Mouse (Mus musculus): ENCODE data around the gene Tspan17. TPM values are rescaled to one million over a fixed set of nuclear protein-coding genes. Genes with fewer than 3 reads are reported as not detected.

The Tspan17 gene
- polyA plus RNA-seq, 1 experiment from 2014 or later: 12.0 TPM

DNA sequence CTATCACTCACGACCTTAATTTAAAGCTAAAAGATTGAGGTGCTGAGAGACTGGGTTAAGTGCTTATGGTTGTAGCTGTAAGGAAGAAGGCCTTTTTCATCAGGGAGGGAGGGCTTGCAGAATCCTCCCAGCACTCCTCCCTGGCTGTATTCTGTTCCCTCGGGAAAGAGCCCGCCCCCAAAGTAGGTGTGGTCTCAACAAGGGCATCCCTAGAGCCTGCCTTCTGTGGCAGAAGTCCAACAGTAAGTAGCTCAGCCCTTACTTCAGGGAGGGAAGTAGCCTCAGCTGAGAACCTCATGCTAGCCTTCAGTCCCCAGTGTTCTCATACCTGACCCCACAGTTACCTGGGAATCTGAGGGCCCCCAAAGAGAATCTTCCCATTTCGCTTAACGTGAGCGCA is 39.3 kb downstream of the Tspan17 start:
- H3K4me3 ChIP-seq (ENCODE audit: low read depth, low read length): no peak overlapping the region
- H3K27ac ChIP-seq (ENCODE audit: low read depth, low read length): no peak overlapping the region
- no peaks in the 10 kb centered on the region for H3K36me3 ChIP-seq (ENCODE audit: control insufficient read depth, insufficient read depth, low read length)
- 56% methylated on average over 6 of the region's 6 CpGs for WGBS
- H3K27me3 ChIP-seq (ENCODE audit: control insufficient read depth, insufficient read depth, low read length): no peaks in the 10 kb centered on the region
- no peak overlapping the region for H3K9ac ChIP-seq (ENCODE audit: low read depth, low read length)
- H3K4me2 ChIP-seq (replicated peaks; ENCODE audit: low read depth, low read length): no peak overlapping the region
- ATAC-seq (ENCODE audit: low FRiP score) (no peak), DNase-seq (ENCODE audit: low spot score) (no peak)
- H3K9me3 ChIP-seq (ENCODE audit: control insufficient read depth, low read length): no peaks in the 10 kb centered on the region
- H3K4me1 ChIP-seq (replicated peaks; ENCODE audit: control insufficient read depth, insufficient read depth, low read length): peaks cover 4% of the 10 kb centered on the region

DNA sequence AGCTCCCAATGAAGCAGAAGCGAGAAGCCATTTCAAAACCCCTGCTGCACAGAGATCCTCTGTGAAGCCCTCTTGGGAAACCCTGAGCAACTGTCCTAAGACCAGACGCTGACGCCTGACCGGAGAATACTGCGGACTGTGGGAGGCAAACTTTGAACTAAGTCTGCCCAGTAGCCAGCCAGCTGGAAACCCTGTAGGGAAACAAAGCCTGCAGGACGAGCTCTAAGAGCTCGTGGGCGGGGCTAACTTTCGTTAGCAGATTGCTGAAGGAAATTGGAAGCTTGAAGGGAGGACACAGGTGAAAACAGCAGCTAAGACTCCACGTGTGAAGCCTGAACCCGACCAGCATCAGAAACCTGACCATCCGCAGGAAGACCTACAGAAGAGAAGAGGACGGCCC is 40.3 kb downstream of the Tspan17 start:
- H3K4me3 ChIP-seq (ENCODE audit: low read depth, low read length): no peak overlapping the region
- peaks cover 4% of the 10 kb centered on the region for H3K4me1 ChIP-seq (replicated peaks; ENCODE audit: control insufficient read depth, insufficient read depth, low read length)
- H3K27me3 ChIP-seq (ENCODE audit: control insufficient read depth, insufficient read depth, low read length): no peaks in the 10 kb centered on the region
- no peak overlapping the region for H3K9ac ChIP-seq (ENCODE audit: low read depth, low read length)
- no peaks in the 10 kb centered on the region for H3K9me3 ChIP-seq (ENCODE audit: control insufficient read depth, low read length)
- H3K4me2 ChIP-seq (replicated peaks; ENCODE audit: low read depth, low read length): peak overlapping the region; percentile 23
- no peak overlapping the region for H3K27ac ChIP-seq (ENCODE audit: low read depth, low read length)
- WGBS: 5% methylated on average over 13 of the region's 13 CpGs
- H3K36me3 ChIP-seq (ENCODE audit: control insufficient read depth, insufficient read depth, low read length): no peaks in the 10 kb centered on the region
- peak; percentile 48 for DNase-seq (ENCODE audit: low spot score)
- no peak for ATAC-seq (ENCODE audit: low FRiP score)

DNA sequence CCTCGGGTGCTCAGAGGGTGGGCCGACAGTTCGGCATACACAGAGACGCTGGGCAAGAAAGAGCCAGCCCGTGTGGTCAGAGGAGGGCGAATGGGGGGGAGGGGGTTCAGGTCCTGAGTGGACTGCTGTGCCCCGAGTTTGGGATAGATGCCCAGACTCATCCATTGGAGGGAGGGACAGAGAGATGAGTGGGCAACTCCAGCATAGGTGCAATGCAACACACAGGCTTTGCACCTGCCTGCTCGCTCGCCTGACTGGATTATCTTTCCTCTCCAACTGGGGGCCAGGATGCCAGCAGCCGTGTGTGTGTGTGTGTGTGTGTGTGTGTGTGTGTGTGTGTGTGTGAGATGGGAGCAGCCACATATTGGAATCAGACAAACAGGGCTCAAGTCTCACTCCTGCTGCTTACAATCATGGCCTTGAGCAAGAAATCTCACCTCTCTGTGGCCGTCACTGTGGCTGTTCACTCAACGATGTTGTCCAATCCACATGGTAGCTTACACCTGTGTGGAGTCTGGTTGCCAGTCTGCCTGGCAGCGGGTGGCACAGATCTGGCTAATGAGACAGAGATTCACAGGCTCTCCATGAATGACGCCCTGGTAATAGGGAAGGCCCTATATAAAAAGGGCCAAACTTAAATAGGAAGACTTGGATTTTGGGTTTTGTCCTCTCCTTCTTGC is 47.3 kb downstream of the Tspan17 start:
- no peaks in the 10 kb centered on the region for H3K9me3 ChIP-seq (ENCODE audit: control insufficient read depth, low read length)
- H3K27me3 ChIP-seq (ENCODE audit: control insufficient read depth, insufficient read depth, low read length): no peaks in the 10 kb centered on the region
- no peak overlapping the region for H3K27ac ChIP-seq (ENCODE audit: low read depth, low read length)
- no peaks in the 10 kb centered on the region for H3K36me3 ChIP-seq (ENCODE audit: control insufficient read depth, insufficient read depth, low read length)
- H3K4me2 ChIP-seq (replicated peaks; ENCODE audit: low read depth, low read length): no peak overlapping the region
- ATAC-seq (ENCODE audit: low FRiP score) (no peak), DNase-seq (ENCODE audit: low spot score) (no peak)
- no peak overlapping the region for H3K9ac ChIP-seq (ENCODE audit: low read depth, low read length)
- peaks cover 5% of the 10 kb centered on the region; the same call in 1 of the 2 replicates for H3K4me1 ChIP-seq (replicated peaks; ENCODE audit: control insufficient read depth, insufficient read depth, low read length)
- 83% methylated on average over 13 of the region's 14 CpGs for WGBS
- no peak overlapping the region for H3K4me3 ChIP-seq (ENCODE audit: low read depth, low read length)

DNA sequence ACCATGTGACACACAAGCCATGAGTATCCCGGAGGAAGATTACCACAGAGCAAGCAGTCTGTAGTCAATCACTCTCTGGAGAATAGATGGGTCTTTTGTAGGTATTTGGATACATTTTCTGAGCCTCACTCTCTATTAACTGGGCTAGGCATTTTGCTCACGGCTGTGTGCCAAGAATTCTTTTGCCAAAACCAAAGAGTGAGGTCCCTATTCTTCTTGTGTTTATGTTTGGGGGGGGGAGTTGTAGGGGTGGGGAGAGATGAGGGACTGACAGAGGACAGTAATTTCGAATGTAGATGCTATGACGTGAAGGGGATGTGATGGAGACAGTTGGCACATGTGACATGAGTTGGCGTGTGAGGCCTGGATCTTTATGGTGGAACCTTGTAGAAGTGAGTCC is 47.9 kb downstream of the Tspan17 start:
- H3K9me3 ChIP-seq (ENCODE audit: control insufficient read depth, low read length): no peaks in the 10 kb centered on the region
- no peak for DNase-seq (ENCODE audit: low spot score)
- 81% methylated on average over 5 of the region's 5 CpGs for WGBS
- no peaks in the 10 kb centered on the region for H3K27me3 ChIP-seq (ENCODE audit: control insufficient read depth, insufficient read depth, low read length)
- H3K9ac ChIP-seq (ENCODE audit: low read depth, low read length): no peak overlapping the region
- no peaks in the 10 kb centered on the region for H3K36me3 ChIP-seq (ENCODE audit: control insufficient read depth, insufficient read depth, low read length)
- no peak overlapping the region for H3K4me3 ChIP-seq (ENCODE audit: low read depth, low read length)
- H3K27ac ChIP-seq (ENCODE audit: low read depth, low read length): no peak overlapping the region
- H3K4me2 ChIP-seq (replicated peaks; ENCODE audit: low read depth, low read length): no peak overlapping the region
- no peak for ATAC-seq (ENCODE audit: low FRiP score)
- H3K4me1 ChIP-seq (replicated peaks; ENCODE audit: control insufficient read depth, insufficient read depth, low read length): peaks cover 5% of the 10 kb centered on the region; the same call in 1 of the 2 replicates

DNA sequence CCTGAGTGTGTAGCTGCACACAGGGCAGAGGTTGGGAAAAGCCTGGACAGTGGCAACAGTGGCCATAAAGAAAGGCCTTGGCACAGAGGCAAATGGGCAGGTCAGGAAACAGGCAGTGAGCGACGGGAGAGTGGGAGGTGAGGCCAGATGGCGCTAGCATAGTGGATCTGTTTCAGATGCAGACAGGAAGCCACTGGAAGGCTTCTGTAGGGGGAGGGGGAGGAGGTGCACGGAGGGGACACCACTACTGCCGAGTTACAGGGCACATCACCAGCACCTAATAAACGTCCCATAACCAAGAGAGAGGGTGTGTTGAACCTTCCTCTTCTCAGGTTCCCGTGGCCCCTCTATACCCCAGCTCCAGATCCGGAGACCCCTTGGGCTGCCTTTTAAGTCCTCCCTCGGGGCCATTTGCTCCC is 48.3 kb downstream of the Tspan17 start:
- H3K4me2 ChIP-seq (replicated peaks; ENCODE audit: low read depth, low read length): no peak overlapping the region
- H3K27me3 ChIP-seq (ENCODE audit: control insufficient read depth, insufficient read depth, low read length): no peaks in the 10 kb centered on the region
- no peak overlapping the region for H3K27ac ChIP-seq (ENCODE audit: low read depth, low read length)
- peaks cover 5% of the 10 kb centered on the region; the same call in 1 of the 2 replicates for H3K4me1 ChIP-seq (replicated peaks; ENCODE audit: control insufficient read depth, insufficient read depth, low read length)
- H3K36me3 ChIP-seq (ENCODE audit: control insufficient read depth, insufficient read depth, low read length): no peaks in the 10 kb centered on the region
- no peaks in the 10 kb centered on the region for H3K9me3 ChIP-seq (ENCODE audit: control insufficient read depth, low read length)
- H3K4me3 ChIP-seq (ENCODE audit: low read depth, low read length): no peak overlapping the region
- 25% methylated on average over 9 of the region's 9 CpGs for WGBS
- no peak overlapping the region for H3K9ac ChIP-seq (ENCODE audit: low read depth, low read length)
- peak; percentile 24 for DNase-seq (ENCODE audit: low spot score)
- no peak for ATAC-seq (ENCODE audit: low FRiP score)

DNA sequence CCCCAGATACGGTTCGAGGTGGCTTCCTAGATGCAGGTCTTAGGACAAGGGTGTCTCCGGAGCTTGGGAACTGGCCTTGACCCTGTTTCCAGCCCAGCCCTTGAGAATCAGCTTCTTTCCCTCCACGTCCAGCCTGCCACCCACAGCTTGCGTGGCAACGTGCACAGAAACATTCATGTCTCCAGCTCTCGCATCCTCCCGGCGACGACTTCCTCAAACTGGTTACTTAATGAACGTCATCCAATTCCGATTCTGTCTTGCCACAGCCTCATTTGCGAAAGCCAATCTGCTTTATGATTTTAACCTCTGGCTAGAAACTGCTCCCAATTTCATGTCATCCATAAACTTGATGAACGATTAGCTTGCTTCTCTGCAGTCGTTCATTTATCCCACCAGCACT is 49.4 kb downstream of the Tspan17 start:
- Histone ChIP-seq H3K27ac (ENCODE audit: low read depth, low read length) (no peak overlapping the region), H3K9ac (ENCODE audit: low read depth, low read length) (no peak overlapping the region)
- WGBS: 77% methylated on average over 15 of the region's 15 CpGs

DNA sequence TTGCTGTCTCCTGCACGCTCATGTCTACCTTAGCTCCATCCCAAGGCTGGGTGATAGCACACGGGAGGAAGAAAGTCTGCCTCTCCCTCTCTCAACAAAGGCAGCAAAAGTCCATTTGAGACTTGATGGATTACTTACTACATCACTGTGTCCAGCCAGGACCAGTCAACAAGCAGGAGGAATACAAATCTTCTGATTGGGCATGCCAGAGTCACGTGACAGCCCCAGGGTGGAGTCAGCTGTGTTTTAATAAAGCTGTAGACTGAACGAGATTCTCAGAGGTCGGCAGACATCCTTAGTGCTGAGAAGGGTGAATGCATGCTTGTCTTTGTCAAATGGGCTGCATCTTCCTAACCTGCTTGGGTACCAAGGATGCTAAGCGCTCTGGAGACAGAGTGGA is 50.0 kb downstream of the Tspan17 start:
- Histone ChIP-seq H3K27ac (ENCODE audit: low read depth, low read length) (no peak overlapping the region), H3K36me3 (ENCODE audit: control insufficient read depth, insufficient read depth, low read length) (no peaks in the 10 kb centered on the region), H3K9ac (ENCODE audit: low read depth, low read length) (no peak overlapping the region), H3K9me3 (ENCODE audit: control insufficient read depth, low read length) (no peaks in the 10 kb centered on the region), H3K27me3 (ENCODE audit: control insufficient read depth, insufficient read depth, low read length) (no peaks in the 10 kb centered on the region), H3K4me2 (replicated peaks; ENCODE audit: low read depth, low read length) (no peak overlapping the region), H3K4me1 (replicated peaks; ENCODE audit: control insufficient read depth, insufficient read depth, low read length) (peaks cover 5% of the 10 kb centered on the region; the same call in 1 of the 2 replicates), H3K4me3 (ENCODE audit: low read depth, low read length) (no peak overlapping the region)
- 71% methylated on average over 6 of the region's 6 CpGs for WGBS
- ATAC-seq (ENCODE audit: low FRiP score) (no peak), DNase-seq (ENCODE audit: low spot score) (peak; percentile 26)

More for the DNA sequence above, 49.4 kb downstream of the Tspan17 start:
- Histone ChIP-seq H3K36me3 (ENCODE audit: control insufficient read depth, insufficient read depth, low read length) (no peaks in the 10 kb centered on the region), H3K27me3 (ENCODE audit: control insufficient read depth, insufficient read depth, low read length) (no peaks in the 10 kb centered on the region), H3K4me2 (replicated peaks; ENCODE audit: low read depth, low read length) (no peak overlapping the region), H3K4me3 (ENCODE audit: low read depth, low read length) (no peak overlapping the region), H3K4me1 (replicated peaks; ENCODE audit: control insufficient read depth, insufficient read depth, low read length) (peaks cover 5% of the 10 kb centered on the region; the same call in 1 of the 2 replicates), H3K9me3 (ENCODE audit: control insufficient read depth, low read length) (no peaks in the 10 kb centered on the region)
- DNase-seq (ENCODE audit: low spot score) (no peak), ATAC-seq (ENCODE audit: low FRiP score) (no peak)

DNA sequence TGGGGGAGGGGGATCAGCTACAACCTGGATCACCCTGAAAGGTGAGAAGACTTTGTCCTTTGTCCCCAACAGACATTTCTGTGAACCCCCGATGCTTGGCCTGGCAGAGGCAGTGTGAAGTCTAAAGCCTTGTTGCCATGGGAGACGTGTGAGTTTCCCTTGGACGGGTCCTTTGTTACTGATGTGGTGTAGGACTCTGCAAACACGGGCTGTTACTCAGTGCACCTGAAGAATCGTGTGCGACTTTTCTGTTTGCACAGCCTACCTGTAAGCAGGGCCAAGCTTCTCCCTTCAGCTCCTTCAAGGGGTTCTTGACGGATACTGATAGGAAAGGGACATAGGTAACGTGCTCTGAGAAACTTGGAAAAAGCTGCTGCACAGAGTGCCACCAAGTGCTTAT is 55.4 kb downstream of the Tspan17 start:
- no peaks in the 10 kb centered on the region for H3K27me3 ChIP-seq (ENCODE audit: control insufficient read depth, insufficient read depth, low read length)
- DNase-seq (ENCODE audit: low spot score) (no peak), ATAC-seq (ENCODE audit: low FRiP score) (no peak)
- H3K36me3 ChIP-seq (ENCODE audit: control insufficient read depth, insufficient read depth, low read length): no peaks in the 10 kb centered on the region
- H3K9ac ChIP-seq (ENCODE audit: low read depth, low read length): no peak overlapping the region
- H3K27ac ChIP-seq (ENCODE audit: low read depth, low read length): no peak overlapping the region
- H3K4me1 ChIP-seq (replicated peaks; ENCODE audit: control insufficient read depth, insufficient read depth, low read length): no peaks in the 10 kb centered on the region
- no peak overlapping the region for H3K4me3 ChIP-seq (ENCODE audit: low read depth, low read length)
- H3K9me3 ChIP-seq (ENCODE audit: control insufficient read depth, low read length): no peaks in the 10 kb centered on the region
- no peak overlapping the region for H3K4me2 ChIP-seq (replicated peaks; ENCODE audit: low read depth, low read length)
- 46% methylated on average over 8 of the region's 8 CpGs for WGBS

Data from hindbrain, embryonic 11.5 days (tissue).